Mouse (Mus musculus) layer of hippocampus, postnatal 36 days (tissue): ENCODE measurements around the gene Actr8. TPM values are rescaled to one million over a fixed set of nuclear protein-coding genes. Genes with fewer than 3 reads are reported as not detected.

Experiments
- DNase-seq, 2 experiments: peaks; one replicate each; pipeline ENCODE4 v3.0.0; 2022
- total RNA-seq, 2 experiments: library from RNA; stranded (reverse); gene quantifications; 2 replicates each; pipeline ENCODE4 v1.2.3; 2021

Gene Actr8
- total RNA-seq, 2 experiments from 2014 or later: 74.0 to 80.7 TPM

DNA sequence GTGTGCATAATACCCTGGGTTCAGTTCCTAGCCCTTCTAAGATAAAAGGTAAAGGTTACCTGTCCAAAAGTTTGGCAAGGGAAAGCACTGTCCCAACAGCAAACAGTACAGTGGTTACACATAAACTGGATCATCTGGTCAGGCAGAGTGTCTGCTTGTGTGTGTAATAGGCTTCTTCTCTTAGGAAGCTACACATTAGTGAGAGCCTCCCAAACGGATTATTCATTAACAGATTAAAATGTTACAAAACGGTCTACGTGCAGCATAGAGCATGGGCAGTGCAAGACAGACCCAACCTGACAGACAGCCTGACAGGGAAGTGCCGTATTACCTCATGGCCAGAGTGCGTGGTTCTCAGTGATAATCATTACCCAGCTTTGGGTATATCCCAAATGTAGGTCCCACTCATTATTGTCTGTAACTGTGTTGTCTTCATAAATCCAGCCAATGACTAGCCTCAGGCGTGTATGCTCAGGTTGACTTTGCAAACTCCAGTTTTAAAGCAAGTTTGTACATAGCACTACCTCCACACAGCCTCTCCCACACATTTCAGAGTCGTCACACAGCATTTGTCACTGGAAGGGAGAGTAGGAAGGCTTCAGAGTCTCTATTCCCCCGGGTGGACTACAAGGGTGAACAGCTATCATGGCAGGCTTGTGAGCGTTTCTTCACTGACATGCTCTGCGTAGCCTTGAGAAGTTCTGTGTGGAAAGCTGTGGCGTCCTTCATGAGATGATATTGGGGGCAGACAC, 18.0 kb downstream of the Actr8 start:
- DNase-seq: no peak

- no peak for DNase-seq
Observed at GRCm38 (mm10) chr14:29997345-29997744, 19.2 kb downstream of the Actr8 start.

DNA sequence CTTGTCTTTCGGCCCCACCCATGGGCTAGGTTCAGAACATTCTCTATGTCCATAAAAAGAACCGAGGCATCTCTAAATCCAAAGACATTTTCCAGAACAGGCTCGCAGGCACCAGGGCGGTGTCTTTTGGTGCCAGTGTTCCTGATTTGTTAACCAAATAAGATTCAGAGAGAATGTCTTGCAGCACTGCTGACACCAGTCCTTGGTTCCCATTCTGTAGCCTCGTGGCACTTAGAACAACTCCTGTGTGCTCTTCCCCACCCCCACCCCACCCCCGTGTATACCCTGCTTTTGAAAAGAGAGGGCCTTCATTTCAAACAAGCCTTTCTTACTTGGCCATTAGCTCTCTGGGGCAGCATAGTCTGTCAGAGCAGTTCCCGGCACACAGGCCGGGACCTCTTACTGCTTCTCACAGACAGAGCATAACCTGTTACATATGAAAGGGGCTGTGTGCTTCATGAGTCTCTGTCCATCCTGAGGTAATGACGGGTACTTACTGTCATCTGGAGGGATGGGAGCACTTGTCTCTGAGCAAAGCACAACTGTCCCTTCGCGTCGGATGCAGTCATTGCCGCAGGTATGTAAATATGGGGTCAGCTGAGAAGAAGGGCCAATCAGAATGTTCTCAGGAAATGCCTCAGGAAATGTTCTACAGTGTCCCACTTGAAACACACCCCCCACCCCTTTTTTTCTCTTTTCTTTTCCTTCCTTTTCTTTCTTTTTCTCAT, 20.8 kb downstream of the Actr8 start:
- DNase-seq: no peak

DNA sequence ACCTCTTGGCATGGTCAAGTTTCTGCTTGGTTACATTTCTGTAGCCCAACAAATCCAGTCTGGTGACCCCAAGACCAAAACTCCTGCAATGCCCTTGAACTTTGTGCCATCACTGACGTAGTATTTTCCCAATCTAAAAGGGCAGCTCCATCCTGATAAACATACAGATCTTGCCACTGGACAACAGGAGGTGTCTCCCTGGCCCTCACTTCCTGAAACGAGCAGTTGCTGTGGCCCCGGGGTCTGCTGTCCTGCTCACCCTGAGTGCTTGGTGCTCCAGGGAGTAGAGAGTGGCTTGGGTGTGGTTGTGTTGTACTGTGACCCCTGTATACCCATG, 21.3 kb downstream of the Actr8 start:
- DNase-seq: no peak

DNA sequence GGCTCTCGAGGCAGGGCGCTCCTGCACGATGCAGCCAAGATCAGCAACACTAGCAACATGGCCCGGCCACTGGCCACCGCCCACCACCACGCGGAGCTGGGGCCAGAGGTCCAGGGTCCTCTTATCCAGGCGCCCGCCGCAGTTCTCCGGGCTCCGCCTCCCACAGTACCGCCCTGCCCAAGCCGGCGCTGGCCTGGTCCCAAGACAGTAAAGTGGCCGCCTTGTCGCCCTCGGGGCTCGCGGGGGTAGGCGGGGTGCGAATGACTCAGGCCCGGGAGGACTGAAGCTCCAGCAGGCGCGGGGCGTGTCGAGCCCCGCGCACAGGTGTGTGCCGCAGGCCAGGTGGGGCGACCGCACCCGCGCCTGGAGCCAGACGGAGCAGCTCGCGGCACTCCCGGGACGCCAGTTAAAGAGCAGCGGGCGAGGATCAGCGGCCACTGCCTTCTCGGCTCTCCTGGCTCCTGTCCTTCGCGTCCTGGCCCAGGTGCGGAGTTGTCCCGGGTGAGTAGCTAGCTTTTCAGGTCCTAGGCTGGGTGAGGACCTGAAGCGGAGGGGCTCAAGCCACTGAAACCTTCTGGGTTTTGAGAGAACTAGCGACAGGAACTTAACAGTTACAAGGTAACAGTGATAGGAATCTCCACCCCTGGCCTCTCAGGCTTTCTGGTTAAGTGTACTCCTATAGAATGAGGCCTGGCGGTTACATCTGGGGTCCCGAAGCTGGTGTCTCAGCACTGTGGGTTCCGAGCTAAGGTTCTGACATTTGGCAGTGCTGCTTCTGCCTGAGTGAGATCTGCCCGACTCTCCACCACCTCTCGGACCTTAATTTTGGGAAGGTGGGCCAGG, 30.8 kb downstream of the Actr8 start, which contains the start of the genes Il17rb and Chdh:
Gene Il17rb, minus strand, starts transcription at position 164 of the 843 bp plus-strand sequence.
Gene Chdh, plus strand, starts transcription at position 291 of the 843 bp plus-strand sequence.
- peak; percentile 28 to 30 for DNase-seq

- DNase-seq: peak; percentile 65 to 70
Observed at GRCm38 (mm10) chr14:30009864-30010560, 31.9 kb downstream of the Actr8 start.

- DNase-seq: peak; percentile 31 to 57
Observed at GRCm38 (mm10) chr14:30011886-30012560, 33.9 kb downstream of the Actr8 start.

DNA sequence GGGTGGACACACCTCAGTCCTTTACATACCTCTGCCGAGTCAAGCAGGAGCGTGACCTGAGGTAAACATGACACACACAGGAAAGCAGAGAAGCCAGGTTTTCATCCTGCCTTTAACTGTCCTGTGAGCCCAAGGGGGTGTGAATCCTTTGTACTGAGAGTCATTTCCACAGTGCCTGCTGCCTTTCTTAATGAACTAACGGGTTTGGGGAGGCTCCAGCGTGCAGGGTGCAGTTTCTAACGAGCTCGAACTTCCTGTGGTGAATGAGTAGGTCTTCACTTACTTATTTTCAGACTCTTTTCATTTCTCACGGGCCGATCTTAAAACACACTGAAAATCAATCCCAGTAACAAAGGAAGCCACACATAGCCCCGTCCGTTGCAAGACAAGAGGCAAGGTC, 36.4 kb downstream of the Actr8 start:
- DNase-seq: no peak

DNA sequence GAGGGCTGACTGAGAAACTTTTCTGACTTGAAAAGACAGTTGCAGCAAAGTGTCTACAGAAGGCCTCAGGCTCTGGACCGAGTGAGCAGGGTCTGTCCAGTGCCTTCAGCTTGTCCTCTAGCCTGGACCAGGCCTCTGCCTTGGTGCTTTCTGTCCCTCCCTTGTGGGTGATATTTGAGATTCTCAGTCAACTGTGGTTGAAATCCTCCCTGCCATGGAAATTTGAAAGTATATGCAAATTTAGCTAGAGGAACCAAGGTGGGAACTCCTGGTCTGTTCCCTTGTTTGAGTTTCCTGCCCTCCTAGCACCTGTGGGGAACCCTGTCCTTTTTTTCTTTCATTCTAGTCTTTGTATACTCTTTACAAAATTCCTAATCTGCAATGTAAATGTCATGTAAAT, 36.9 kb downstream of the Actr8 start:
- DNase-seq: no peak

GRCm38 (mm10) chr14:30016666-30017065, 38.5 kb downstream of the Actr8 start:
- no peak for DNase-seq

DNA sequence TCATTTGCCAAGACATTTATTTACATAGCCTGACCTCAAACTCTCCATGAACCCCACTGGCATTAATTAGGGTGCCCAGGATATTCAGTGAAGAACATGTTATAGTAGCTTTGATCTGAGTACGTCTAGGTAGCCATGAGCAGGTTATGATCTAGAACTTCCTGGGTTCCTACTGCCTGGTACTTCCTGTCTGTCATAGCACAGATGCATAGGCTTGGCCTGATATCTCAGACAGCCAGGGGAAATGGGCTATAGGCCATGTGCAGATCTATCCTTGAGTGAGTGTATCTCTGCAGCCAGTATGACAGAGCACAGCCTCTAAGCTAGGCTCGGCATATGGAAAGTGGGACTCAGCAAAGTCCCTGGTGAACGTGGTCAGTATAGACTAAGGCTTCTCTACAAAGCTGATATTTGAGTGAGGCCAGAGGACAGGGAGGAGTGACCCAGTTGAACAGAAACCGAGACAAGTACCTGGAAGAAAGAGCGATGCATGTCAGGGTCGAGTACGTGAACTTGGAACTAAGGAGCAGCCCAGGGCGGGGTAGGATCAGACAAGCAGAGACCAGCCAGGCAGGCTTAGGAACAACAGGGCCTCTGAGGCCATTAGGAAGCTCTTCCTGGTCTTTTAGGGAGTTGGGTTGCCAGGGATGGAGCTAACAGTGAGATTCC, 39.8 kb downstream of the Actr8 start:
- DNase-seq: no peak

DNA sequence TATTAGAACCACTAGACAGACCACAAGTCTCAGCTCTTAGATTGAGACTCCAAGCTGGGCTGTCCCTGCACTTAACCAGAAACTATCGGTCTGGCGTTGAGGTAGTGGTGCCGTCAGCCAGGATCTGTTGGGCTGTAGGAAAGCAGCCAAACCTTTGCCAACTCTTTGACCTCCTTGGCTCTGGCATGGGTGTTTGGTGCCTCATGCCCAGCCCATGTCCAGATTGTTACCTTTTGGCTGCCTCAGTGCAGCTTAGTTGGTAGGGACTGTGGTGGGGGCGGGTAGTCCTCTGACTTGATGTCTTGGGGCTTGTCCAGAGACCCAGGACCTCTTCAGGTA, 40.3 kb downstream of the Actr8 start:
- no peak for DNase-seq

DNA sequence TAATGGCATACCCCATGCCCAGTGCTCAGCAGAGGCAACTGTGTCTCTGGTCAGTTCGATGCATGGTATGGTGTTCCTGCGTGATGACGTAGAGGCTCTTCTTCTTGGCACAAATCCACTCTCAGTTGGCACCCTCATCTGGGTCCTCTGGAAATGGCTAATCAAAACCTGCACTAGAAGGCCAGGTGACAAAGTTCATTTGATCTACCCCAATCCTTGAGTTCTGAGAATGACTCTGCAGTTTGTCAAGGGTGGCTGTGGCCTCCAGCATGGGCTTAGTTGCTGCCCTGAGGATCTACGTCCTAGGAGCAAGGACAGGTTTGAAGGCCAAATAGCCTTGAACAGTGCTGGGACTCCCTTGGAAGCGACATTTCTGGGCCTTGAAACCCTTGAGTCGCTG, 40.7 kb downstream of the Actr8 start:
- no peak for DNase-seq

DNA sequence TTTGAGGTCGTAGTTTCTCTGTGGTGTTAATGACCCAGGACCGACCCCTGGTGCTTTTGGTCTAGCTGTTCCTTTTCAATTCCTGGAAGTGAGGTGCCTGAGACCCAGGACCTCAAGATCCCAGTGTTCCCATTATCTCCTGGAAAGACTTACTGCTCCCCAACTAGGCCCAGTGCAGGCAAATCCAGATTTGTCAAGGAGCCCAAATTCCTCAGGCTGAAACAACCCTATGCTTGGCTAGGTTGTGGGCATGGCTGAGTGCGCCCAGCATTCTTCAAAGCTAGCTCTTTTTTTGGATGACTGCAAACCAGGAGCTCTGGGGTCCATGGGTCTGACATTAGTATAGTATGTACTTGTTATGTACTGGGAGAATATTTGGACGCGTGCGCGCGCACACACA, 41.2 kb downstream of the Actr8 start:
- DNase-seq: no peak

- DNase-seq: no peak
Observed at GRCm38 (mm10) chr14:30019792-30020575, 41.8 kb downstream of the Actr8 start.

- no peak for DNase-seq
Observed at GRCm38 (mm10) chr14:30022471-30022870, 44.3 kb downstream of the Actr8 start.

DNA sequence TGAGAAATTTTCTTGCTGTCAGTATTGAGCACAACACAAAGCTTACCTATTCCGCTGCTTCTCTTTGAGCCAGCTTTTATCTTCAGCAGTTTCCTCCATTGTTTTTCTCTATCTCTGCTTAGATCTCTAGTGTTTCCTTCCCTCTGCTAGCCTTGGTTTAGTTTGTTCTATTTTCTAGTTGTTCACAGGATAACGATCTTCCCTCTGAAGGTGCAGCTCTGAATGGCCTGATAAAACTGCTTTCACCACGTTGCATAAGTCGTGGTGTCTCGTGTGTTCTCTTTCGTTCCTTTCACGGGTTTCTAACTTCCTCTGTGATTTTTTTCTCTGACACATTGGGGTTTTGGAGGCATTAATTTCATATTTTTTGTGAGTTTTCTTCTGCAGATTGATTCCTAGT, 46.2 kb downstream of the Actr8 start:
- no peak for DNase-seq

DNA sequence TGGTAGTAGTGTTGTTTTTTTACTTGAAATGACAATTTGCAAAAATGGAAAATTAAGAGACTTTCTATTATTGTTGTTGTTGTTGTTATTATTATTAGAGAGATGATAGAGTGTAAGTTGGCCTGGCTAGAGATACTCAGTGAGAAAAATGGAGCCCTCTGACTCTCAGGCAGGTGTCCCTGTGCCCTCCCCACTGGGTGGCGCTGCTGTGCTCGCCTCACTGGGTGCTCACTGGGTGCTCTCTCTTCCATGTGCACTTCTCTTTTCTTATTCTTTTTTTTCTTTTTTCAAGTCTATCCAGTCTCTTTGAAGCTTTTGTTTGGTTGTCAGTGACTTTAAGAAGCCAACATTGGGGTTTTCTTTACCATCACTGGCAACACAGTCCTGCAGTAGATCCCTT, 49.2 kb downstream of the Actr8 start:
- DNase-seq: no peak

DNA sequence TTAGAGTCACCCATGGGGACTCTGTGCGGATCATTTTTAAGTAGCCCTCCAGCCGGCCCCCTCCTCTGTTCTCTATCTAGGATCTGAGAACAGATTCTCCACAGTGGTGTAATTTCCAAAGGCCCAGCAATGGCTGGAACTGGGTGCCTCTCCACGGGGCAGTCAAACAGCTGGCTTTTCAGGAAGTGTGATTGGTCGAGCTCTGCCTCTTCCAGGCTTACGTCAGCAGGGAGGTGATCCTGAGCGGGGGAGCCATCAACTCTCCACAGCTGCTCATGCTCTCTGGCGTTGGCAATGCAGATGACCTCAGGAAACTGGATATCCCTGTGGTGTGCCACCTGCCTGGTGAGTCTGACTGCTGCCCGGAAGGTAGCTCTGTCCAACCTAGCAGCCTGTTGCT, 55.3 kb downstream of the Actr8 start:
- no peak for DNase-seq

DNA sequence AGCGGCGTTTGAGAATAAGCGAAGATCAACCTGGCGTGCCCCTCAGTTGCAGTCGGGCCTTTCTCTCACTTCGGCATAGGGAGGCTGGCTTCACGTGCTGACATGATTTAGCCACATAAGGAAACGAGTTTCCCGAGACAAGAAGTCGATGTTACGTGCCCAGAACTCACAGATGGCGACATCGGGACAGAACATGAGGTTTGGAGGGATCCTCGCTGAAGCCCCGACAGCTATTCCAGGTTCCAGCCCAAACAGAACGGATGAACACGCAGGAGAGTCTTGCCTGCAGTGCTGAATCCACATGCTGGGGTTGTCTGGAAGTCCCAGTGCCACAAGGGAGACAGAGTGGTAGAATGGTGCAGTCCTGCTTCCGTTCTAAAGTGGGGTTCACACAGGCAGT, 60.3 kb downstream of the Actr8 start:
- peak; percentile 27 to 40 for DNase-seq

DNA sequence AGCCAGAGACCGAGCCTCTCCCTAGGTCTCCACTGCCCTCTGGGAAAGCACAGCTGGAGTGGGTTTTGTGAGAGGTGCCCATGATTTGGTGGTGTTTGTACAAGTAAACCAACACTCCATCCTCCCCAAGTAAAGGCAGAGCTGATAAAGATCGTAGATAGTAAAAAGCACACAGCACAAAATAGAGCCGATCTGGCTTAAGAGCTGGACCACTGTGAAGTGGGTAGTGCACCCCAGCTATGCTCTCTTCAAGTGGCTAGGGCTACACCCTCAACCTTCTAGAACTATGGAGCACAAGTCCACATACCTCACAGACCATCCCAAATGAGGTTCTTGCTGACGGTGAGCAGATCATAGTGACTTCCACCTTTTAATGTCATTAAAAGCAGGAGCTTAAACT, 61.3 kb downstream of the Actr8 start:
- DNase-seq: no peak
